Mouse (Mus musculus): ENCODE results near the gene Adam1a.

The Adam1a gene

DNA sequence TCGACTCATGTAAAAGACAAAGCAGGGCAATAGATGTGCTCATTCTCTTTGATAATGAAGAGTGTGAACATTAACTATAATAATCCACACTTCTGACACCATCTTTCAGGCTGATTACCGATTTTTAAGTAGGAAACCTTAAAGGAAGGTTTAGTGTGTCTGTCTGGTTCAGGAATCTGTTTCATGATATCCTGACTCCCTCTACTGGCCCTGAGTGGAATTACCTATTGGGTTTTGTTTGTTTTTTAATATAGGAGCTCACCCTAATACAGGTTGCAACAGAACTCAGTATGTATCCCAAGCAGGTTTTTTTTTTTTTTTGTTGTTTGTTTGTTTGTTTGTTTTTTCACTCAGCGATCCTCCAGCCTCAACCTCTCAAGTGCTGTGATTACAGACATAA, 67.6 kb downstream of the Adam1a start:
- peak; percentile 42 for DNase-seq

DNA sequence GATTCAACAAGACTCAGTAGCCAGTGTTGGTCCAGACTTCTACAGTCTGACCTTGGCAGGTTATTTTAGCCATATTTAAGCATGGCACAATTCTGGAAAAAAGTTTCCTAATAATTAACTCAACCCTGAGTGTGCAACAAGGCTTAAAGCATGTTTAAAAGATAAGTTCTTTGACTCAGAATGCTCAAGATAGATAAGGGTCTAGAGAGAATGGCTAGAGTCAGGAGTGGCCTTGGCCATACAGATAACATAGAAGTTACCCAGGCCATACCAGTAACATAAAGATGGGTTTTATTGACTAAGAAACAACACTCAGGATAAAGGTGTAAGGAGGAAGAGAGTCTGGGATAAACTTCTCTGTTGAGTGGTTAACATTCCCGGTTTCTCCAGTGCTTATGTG, 69.2 kb downstream of the Adam1a start:
- no peak for DNase-seq

DNA sequence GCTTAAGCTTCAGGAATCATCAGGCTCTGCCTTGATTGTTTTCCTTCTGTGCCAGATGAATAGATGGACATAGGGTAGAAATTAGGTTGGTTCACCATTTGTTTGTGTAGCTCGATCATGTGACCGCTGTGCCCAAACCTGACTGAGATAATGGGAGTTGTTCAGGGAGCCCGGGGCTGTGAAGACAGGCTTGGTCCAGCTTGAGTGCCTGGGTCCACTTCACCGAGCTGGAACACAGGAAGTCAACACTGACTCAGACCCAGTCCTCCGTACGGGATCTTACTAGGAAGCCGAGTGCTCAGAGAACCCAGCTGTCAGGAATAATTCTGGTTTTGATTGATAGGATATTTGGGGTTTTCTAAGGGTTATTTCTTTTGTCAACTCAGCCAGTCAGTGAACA, 70.7 kb downstream of the Adam1a start:
- DNase-seq = peak; percentile 35

DNA sequence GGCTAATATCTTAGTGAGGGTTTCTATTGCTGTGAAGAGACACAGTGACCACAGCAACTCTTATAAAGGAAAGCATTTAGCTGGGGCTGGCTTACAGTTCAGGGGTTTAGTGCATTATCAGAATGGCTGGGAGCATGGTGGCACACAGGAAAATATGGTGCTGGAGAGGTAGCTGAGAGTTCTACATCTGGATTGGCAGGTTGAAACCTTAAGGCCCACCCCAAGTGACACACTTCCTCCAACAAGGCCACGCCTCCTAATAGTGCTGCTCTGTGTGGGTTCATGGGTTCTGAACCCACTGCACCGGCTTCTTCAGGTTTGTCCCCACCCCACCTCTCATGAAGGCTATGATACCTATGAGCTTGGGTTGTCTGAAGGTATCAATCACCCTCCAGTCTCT, 72.9 kb downstream of the Adam1a start:
- DNase-seq = no peak

DNA sequence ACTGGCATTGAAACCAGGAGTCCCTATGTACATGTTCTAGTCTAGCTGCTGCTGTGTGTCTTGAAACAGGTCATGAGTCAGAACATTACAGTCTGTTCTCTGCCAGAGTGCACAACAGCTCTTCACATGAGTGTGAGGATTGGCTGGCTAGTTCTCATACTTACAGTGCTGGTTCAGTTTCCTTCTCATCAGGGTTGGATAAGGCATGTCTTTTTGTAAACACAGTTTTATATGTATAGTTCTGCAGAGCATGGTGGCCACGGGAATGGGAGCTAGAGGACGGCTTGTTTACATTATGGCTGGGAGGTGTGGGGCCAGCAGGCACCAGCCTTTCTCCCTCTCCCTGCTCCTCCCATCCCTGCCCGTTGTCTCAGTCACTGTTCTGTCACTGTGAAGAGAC, 75.7 kb downstream of the Adam1a start:
- DNase-seq = no peak

Measured in kidney, postnatal 10 days (tissue).